Mouse (Mus musculus) gonadal fat pad, adult 2 months (tissue): Measurements from ENCODE around the gene Prr13. TPM values are rescaled to one million over a fixed set of nuclear protein-coding genes. Genes with fewer than 3 reads are reported as not detected.

ENCODE experiments used
- DNase-seq: peaks from one replicate; pipeline ENCODE4 v3.0.0-alpha.2; 2012; ENCODE audit warnings: low read depth
- polyA plus RNA-seq: library from polyadenylated mRNA; depleted of rRNA; stranded (reverse); fragments of >200 nt; gene quantifications from 2 replicates; pipeline ENCODE4 v1.2.3, GENCODE M21; 2012

The Prr13 gene
- polyA plus RNA-seq, 1 experiment: 141 TPM

DNA sequence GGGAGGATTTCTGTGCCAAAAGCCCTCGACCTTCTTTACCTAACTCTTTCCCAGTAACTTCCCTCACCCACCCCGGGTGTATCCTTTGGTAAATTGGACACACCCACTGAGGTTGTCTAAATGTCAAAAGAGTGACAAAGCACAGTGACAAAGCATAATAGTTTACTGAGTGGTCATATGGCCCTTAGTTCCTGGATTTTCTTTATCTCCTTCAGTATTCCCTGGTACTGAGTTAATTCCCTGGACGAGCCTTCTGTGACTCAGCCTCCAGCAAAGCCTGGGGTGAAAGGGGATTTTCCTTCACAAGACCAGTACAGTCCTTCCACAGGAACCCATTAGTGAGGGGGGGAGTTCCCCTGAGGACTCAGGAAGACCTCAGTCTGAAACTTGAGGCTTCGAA lies 2.1 kb downstream of the Prr13 start:
- DNase-seq: no peak

DNA sequence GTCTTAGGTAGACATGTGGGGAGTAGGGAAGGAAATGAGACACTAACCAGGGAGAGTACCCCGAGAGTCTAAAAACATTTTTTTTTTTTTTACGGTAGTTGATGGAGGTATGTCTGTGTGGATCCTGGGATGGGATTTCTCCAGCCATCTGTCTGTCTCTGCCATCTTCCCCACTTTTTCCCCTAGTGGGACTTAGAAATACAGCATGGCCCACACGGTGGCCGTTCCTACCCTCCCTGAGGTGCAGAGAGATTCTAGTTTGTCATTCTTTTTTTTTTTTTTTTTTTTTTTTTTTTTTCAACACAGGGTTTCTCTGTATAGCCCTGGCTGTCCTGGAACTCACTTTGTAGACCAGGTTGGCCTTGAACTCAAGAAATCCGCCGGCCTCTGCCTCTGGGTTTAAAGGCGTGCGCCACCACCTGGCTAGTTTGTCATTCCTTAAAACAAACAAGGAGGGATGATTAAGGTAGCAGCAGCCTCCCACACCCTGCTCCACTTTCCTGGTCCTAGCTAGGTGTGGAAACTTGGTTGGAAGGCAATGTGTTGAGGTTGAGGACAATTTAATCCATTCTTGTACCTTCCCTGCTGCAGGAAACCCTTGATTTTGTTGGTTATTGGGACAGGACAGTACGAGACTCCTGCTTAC lies 2.7 kb downstream of the Prr13 start:
- DNase-seq: no peak

DNA sequence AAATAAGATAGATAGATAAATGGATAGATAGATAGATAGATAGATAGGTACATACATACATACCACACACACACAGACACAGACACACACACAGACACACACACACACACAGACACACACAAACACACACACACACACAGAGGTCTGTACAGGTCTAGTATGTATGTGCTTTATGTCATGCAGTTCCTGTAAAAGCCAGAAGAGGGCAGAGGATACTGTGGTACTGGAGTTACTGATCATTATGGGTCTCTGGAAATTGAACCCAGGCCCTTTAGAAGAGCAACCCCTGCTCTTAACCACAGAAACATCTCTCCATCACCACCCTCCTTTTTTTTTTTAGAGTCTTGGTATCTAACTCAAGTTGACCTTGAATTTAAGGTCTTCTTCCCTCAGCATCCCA lies 4.8 kb downstream of the Prr13 start:
- DNase-seq: no peak

DNA sequence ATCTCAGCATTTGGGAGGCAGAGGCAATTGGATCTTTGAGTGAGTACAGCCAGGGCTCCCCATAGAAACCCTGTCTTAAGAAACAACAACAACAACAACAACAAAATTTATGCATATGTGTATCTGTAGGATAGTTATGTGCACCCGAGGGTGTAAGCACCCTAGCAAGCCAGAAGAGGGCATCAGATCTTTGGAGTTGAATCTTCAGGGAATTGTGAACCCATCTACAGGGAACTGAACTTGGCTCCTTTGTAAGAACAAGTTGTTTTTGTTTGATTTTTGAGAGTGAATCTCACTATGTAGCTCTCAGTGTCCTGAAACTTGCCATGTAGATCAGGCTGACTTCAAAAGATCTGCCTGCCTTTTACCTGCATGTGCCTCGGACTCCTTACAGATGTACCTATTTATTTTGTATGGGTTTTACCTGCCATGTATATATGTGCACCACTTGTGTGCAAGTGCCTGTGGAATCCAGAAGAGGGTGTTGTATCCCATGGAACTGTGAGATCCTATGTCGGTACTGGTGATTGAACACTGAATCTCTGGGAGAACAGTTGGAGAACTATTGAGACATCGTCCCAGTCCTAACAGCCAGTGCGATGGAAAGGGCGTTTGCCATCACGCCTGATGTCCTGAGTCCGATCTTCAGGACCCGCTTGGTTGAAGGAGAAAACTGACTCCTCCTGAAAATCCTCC lies 10.0 kb downstream of the Prr13 start:
- no peak for DNase-seq

DNA sequence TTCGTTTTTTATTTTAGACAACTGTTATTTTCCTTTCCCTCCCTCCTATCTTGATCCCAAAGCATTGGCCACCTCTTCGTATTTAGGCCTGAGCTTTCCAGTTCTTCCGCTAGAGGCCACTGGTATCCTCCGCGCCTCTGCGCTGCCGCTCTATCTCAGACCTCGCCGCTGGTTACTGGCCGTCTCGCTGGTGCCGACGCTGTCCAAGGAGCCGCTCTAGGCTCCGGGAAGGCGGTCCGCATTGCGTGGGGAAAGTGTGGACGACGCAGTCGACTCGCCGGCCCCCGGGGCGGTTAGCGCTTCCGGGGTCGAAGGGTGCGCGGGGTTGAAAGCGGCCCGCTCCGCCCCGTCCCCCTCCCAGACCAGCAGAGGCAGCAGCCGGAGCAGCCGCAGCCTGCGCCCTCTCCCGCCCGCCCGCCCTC lies 11.4 kb downstream of the Prr13 start, which contains the start of gene Pcbp2:
TSS of gene Pcbp2 (plus strand) at position 357 of the 422 bp plus-strand sequence.
- peak; percentile 64 for DNase-seq

DNA sequence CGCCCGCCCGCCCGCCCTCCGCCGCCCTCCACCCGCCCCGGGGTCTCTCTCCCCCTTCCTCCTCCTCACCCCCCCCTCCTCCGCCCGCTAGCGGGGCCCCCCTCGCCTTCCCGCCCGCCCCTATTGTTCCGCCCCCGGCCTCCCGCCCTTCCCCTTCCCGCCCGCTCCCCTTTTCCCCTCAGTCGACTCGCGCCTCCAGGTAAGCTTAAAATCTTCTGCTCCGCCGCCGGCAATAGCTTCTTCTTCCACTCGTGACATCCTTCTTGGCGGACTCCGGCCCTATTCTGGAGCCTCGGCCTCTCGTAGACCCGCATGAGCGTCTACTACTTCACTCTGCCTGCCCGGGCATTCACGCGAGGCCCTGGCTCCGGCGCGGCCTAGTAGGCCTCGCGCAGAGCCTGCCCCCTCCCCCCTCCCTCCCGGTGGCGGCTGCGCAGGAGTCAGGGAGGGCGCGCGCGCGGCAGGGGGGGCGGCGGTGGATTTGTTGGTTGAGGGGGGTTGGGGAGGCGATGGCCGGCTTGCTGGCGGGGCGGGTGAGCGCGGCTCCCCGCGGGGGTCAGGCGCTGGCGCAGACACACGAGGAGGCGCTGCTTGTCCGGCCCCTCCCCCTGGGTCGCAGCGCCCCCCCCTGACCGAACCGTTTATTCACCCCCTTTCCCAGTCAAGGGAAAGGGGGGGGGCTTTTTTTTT lies 11.9 kb downstream of the Prr13 start:
- no peak for DNase-seq

DNA sequence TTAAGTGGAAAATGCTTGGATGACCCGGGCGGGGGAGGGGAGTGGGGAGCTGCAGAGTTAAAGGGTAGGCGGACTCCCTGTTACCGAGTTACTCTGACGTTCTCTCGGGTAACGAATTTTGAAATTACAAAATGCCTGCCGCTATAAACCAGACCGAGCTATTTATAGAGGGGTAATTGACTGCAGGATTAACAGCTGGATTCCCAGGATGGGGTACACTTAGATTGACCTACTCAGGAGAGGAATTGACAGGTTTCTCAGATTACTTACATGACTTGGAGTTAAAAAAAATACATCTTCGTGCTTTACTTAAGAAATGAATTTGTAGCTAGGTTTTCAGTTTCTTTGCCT lies 12.4 kb downstream of the Prr13 start:
- DNase-seq: no peak

DNA sequence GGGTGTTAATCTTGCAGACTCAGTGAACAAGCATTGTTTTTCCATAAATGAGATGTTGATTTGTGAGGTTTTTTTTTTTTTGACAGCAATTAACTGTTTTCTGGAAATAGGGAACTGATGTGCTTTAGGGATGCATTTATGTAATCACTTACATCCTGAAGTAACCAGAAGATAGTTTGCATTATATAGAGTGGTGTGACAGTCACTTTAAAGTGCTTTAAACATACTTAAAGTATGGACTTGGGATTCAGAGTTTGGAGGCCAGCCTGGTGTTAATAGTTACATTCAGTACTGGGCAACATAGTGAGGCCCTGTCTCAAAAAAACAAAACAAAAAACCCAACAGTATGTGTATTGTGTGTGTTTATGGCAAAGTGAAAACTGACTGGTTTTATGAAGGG lies 12.9 kb downstream of the Prr13 start:
- no peak for DNase-seq

DNA sequence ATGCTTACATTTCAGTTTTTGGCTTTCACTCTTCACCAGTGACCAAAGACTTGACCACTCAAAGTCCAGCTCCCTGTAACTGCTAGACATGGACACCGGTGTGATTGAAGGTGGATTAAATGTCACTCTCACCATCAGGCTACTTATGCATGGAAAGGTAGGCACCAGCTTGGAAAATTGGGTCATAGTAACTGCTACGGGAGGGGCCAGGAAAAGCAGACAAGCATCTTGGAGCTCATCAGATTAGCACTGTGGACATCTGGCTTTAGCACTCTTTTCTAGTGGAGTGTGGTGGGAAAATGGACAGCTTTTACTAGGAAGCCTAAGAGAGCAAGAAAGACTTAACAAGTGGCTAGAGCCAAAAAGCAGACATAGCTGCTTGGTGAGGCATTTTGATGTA lies 14.4 kb downstream of the Prr13 start:
- DNase-seq: no peak

DNA sequence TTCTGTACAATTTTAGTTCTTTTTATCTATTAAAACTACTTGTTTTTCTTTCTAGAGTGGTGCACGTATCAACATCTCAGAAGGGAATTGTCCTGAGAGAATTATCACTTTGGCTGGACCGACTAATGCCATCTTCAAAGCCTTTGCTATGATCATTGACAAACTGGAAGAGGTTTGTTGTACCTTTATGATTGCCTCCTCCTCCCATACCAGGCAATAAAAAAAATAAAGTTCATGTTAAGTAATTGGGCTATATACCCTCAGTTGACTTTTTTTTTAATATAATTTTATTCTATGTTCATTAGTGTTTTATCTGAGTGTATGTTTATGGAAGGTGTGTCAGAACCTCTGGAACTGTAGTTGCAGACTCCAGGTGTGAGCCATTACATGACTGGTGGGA lies 15.7 kb downstream of the Prr13 start:
- DNase-seq: no peak

DNA sequence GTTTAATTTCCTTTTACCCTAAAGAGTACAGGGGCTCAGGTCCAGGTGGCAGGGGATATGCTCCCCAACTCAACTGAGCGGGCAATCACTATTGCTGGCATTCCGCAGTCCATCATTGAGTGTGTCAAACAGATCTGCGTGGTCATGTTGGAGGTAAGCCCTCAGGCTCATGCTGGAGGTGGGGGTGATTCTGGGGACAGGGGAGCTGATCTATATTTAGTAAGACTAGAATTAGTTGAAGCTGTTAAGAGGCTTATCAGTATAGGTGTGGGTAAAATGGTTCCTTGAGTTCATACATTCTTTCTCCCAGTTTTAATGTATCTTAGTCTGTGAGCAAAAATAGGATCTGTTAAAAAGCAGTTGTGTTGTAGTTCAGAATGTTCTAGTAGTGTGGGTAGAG lies 24.3 kb downstream of the Prr13 start:
- DNase-seq: no peak

DNA sequence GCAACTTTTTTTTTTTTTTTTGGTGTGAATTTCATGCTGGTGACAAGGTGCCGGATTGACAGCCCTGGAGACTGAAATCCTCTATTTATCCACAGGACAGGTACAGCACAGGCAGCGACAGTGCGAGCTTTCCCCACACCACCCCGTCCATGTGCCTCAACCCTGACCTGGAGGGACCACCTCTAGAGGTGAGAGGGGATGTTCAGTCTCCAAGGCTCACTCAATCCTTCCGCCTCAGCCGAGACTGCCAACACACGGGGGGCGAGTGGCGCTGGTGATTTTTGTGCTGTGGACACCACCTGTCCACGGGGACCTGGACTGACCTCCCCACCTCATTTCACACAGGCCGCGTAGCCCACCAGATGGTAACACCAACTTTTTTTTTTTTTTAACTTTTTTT lies 27.0 kb downstream of the Prr13 start:
- no peak for DNase-seq

DNA sequence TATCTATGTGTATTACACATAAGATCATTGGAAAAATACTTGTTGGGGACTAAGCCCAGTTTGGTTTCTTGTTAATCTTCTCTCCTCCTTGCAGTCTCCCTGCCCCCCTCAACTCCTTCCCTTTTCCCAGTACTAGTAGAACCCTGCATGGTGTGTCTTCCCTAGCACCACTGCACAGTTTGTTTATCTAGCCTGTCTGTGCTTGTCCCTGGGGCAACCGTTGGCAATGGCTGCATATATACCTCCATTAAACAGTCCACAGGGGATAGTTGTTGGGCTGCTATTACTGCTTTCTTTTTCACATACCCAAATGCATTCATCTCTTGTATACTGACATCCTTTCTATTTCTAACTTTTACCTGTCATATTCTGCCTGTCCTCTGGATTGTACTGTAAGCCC lies 28.8 kb downstream of the Prr13 start:
- DNase-seq: no peak

DNA sequence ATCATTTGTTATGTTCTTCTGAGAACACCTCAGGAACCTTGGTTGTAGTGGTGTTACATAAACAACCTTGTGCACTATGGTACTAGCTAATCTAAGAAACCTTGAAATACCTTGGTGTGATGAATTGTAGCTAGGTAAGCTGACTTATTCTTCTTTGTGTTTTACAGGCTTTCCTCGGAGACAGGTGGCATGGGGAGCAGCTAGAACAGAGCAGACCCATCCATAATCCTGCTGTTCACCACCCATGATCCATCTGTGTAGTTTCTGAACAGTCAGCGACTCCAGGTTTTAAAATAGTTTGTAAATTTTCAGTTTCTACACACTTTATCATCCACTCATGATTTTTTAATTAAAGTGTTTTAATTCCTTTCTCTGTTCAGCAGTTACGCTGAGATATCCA lies 39.5 kb downstream of the Prr13 start:
- no peak for DNase-seq

DNA sequence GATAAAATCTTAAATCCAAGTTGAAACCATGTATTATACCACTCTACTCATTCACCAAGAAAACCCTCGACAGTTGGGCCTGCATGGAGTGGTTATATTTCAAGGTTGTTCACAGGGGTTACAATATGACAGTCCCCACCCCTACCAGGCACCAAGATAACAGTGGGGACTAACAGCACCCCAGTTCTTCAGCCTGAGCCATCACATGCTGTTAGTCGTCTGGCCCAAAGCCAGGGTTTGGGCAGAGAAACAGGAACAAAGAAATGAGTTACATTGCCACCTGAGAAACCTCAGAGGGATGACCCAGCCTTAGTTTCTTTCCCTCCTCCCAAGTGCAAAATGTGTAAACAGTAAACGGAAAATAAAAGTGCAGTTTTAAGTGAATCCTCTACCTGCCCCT lies 40.5 kb downstream of the Prr13 start:
- DNase-seq: no peak

DNA sequence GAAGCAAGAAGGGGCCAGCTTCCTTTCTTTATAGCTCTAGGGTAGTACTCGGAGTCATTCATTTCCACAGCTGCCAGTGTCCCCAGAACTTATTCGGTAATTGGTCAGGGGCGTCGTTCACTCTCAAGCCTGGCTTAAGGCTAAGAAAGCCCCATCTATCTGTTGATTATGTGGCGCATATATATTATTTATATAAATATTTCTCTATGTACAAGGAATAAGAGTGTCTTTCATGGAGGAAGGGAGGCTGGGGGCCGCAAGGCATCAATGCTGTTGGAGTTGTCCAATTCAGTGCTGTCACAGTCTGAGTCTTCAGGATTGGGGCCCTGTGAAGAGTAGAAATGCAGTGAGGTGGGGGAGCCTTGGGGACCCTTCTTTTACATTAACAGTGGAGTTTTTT lies 41.0 kb downstream of the Prr13 start:
- no peak for DNase-seq

DNA sequence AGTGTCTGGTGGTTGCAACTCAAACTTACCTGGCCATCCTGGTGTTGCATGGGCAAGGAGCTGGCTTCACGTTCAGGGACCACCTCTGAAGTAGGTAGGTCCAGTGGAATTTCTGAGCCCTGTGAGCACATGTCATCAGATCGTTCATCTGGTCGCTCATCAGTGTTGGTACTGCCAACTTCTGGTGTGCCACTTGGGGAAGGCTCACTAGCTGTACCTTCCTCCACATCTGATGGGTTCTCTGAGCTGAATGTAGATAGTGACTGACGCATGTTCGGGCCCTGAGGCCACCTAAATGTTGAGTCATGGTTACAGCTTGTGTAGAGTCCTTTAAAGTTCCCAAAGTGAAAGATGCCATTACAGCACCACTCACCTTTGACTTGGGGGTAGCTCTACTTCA lies 41.7 kb downstream of the Prr13 start:
- no peak for DNase-seq

DNA sequence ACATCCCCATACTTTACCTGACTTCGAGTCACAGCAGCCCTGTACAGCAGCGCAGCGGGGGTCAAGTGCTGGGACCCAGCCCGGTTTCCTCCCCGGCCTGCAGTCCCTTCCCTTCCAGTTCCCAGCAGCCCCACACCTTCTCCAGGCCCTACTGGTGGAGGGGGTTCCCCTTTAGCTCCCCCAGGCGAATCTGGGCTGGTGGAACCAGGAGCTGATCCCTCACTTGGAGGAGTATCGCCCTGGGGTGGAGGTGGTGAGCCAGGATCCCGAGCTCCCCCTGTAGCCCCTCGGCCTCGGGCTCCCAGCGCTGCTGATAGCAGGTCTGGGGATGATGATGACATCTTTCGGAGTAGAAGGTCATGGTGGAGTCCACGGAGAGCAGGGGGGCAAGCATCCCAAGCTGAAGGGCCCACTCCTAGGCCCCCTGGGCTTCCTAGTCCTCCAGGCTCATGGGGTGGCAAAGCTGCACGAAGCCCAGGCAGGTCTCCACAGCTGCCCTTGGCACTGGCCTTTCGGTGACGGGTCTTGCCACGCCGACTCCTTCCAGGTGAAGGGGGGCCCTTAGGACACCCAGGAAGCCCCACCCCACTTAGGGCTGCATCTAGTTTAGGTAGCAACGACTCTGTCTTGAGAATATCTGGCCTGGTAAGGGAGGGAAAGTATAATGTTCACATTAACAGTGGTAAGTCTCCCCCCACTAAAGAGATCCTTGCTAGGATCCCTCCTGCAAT lies 42.4 kb downstream of the Prr13 start:
- no peak for DNase-seq

DNA sequence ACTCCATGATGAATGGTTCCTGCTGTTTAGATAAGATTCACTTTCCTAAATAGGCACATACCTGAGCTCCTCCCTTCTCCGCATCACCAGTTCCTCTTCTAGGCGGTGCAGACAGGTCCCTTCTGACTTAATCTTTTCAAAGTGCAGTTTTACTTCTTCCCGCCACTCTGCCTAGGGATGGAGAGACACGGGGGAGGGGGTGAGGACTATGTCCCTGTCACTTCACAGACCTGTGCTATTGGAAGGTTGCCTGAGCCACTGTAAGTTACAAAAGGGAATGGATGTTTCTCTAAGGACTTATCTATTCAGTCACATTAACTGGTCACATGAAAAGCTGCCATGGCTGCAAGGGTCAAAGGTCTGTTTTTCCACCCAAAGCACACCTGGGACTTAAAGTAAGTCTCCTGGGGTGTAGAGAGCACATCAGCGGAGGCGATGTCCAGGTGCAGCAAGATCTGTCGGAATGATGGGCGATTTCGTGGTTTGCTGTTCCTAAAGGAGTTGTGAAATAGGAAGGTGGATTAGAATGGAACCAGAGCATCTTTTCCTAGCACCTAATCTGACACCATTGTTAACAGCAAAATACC lies 43.5 kb downstream of the Prr13 start:
- DNase-seq: no peak

DNA sequence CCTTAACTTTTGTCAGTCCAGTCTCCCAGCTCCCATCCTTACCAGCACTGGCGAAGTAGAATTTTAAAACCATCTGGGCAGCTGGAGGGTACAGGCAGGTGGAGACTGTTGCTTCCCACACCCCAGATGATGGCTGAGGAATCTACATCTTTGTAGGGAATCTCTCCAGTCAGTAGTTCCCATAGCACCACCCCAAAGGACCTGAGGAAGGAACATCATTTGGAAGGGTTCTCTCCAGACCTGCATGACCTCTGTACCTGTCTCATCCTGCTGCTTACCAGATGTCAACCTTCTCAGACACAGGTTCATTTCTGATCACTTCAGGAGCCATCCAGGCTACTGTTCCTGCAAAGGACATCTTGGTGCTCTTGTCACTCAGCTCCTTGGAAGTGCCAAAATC lies 44.6 kb downstream of the Prr13 start, which contains the start of gene Gm10337:
TSS of gene Gm10337 (plus strand) at position 276 of the 400 bp plus-strand sequence.
- no peak for DNase-seq

DNA sequence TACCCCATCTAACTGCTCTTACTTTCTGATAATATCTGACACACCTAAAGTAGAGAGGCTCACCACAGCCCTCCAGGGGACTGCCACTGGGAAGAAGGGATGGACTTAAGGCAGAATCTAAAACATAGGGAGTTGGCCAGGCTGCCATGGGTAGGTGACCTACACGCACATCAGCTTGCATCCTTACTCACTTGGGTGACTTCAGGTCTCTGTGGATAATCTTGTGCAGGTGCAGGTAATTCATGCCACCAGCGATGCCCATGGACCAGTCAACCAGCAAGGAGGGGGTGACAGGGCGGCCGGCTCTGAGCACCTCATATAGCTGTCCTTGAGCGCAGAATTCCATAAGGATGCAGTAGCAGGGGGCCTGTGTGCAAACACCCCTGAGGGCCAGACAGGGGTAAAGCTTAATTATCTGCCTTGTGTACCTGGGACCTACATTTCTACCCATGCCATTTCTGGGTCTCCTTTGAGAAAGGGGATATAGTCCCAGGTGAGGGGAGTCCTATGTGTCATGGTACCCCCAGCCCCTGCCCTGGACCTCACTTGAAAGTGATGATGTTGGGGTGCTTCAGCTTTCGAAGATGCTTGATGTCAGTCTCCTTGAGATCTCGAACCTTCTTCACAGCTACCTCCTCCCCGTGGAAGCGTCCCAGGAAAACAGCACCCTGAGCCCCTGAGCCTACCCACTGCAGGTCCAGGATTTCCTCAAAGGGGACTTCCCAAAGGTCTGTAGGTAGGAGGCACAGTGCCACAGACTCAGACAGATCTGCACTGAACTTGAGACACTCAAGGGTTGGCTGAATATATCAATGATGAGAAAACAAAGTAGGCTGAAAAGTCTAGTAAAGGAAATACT lies 45.3 kb downstream of the Prr13 start:
- no peak for DNase-seq
